Mouse (Mus musculus): ENCODE data around the gene Gckr.
A peak's percentile ranks its signal among the peaks of the same experiment; 100 is the strongest.

DNA sequence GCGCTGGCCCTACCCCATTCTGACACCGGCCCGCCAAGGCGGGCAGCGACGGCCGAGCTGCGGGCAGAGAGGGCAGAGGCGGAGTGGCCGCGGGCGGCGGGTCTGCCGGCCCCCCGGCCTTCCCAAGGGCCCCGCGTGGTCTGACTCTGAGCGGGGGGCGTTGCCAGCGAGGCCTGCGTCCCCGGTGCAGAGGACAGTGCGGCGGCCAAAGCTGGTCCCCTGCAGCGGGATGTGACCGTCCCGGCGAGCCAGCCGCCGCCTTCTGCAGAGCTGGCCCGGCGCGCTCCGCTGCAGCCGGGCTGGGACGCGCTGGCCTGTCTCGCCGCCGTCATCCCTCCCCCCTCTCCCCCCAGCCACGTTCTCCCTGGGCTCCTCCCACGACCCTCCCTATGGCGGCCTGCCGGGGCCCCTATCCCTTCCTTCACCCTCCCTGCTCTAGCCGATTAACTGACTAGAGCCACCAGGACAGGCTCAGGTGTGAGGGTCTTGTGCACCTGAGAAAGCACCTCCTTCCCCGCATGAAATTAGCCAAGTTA lies 1.6 kb upstream of the Gckr start, which contains the start of gene Fndc4:
- no peak for TF ChIP-seq TCF12 (IDR thresholded peaks at IDR 0.05; ENCODE audit: insufficient read depth, poor library complexity, severe bottlenecking)
- TF ChIP-seq POLR2A (IDR thresholded peaks at IDR 0.05; ENCODE audit: insufficient read length, low read depth): peak; percentile 39
- TF ChIP-seq CEBPB (IDR thresholded peaks at IDR 0.05; ENCODE audit: insufficient read depth, poor library complexity, severe bottlenecking): no peak
- no peak for TF ChIP-seq POLR2AphosphoS2 (IDR thresholded peaks at IDR 0.05; ENCODE audit: insufficient read length, low read depth)
- TF ChIP-seq USF1 (IDR thresholded peaks at IDR 0.05; ENCODE audit: low read depth): no peak
- TF ChIP-seq MYOD1 (IDR thresholded peaks at IDR 0.05; ENCODE audit: control insufficient read depth in 1 of 3, insufficient read length in 2 of 3, low read depth in 2 of 3): no peak
- no peak for TF ChIP-seq MYOG (IDR thresholded peaks at IDR 0.05; ENCODE audit: control insufficient read depth in 1 of 3, insufficient read depth in 1 of 3, insufficient read length in 2 of 3, low read depth in 2 of 3)
- TF ChIP-seq MAX (IDR thresholded peaks at IDR 0.05; ENCODE audit: low read depth): no peak
